Mouse (Mus musculus) neural tube, embryonic 14.5 days (tissue): ENCODE measurements around the gene Fshr. TPM values are rescaled to one million over a fixed set of nuclear protein-coding genes. Genes with fewer than 3 reads are reported as not detected.
A peak's percentile ranks its signal among the peaks of the same experiment; 100 is the strongest.

ENCODE experiments used
- ATAC-seq: fragments of 200-750 bp; cut with Nextera tagmentation; 2 replicates; pipeline ENCODE4 v1.8.0; 2017; ENCODE audit warnings: low read depth, mild to moderate bottlenecking, moderate TSS enrichment, moderate library complexity
- H3K27ac ChIP-seq: fragments of 300-500 bp; sonication (generic); 2 replicates; pipeline ENCODE4 v1.5.1; 2014; ENCODE audit warnings: low read depth, mild to moderate bottlenecking, control low read depth, low read length, moderate library complexity, mixed read lengths
- H3K27me3 ChIP-seq: fragments of 300-500 bp; sonication (generic); 2 replicates; pipeline ENCODE4 v1.6.1; 2014; ENCODE audit warnings: low read length; ENCODE audit not compliant: control insufficient read depth, insufficient read depth
- H3K36me3 ChIP-seq: fragments of 300-500 bp; sonication (generic); 2 replicates; pipeline ENCODE4 v1.6.1; 2014; ENCODE audit warnings: low read length, mixed read lengths; ENCODE audit not compliant: control insufficient read depth, insufficient read depth
- H3K4me1 ChIP-seq: fragments of 300-500 bp; sonication (generic); 2 replicates; pipeline ENCODE4 v1.6.1; 2014; ENCODE audit warnings: low read length; ENCODE audit not compliant: control insufficient read depth, insufficient read depth
- H3K4me2 ChIP-seq: fragments of 300-500 bp; sonication (generic); 2 replicates; pipeline ENCODE4 v1.6.1; 2014; ENCODE audit warnings: mild to moderate bottlenecking, low read depth, low read length, control low read depth
- H3K4me3 ChIP-seq: fragments of 300-500 bp; sonication (generic); 2 replicates; pipeline ENCODE4 v1.5.1; 2014; ENCODE audit warnings: low read depth, low read length, control low read depth, mixed read lengths
- H3K9ac ChIP-seq: fragments of 300-500 bp; sonication (generic); replicated peaks from 2 replicates; pipeline ENCODE4 v1.6.1; 2014; ENCODE audit warnings: low read depth, mild to moderate bottlenecking, control low read depth, low read length, mixed read lengths
- H3K9me3 ChIP-seq: fragments of 300-500 bp; sonication (generic); 2 replicates; pipeline ENCODE4 v1.6.1; 2016; ENCODE audit warnings: low read length; ENCODE audit not compliant: control insufficient read depth
- WGBS: fragments of 180-500 bp; shearing (Covaris S2); extraction: QIAGEN DNeasy Blood & Tissue Kit; methylation state at CpG from one replicate; pipeline ENCODE4 v1.1.7; 2014; 5-methylcytosine and 5-hydroxymethylcytosine counted together
- polyA plus RNA-seq: library from polyadenylated mRNA; unstranded; fragments of >200 nt; fragmentation: Nextera tagmentation; extraction: Ambion mirVana; gene quantifications from 2 replicates; pipeline ENCODE4 v1.2.1, GENCODE M21; 2014

The Fshr gene
- polyA plus RNA-seq, 1 experiment from 2014 or later, result not detected

- 1% methylated on average over 4 of the region's 4 CpGs for WGBS
- no peaks in the 10 kb centered on the region for H3K9me3 ChIP-seq
- H3K4me1 ChIP-seq, result peaks cover 15% of the 10 kb centered on the region
- peak; percentile 68 for ATAC-seq
- H3K4me2 ChIP-seq, result no peak overlapping the region
- H3K9ac ChIP-seq, result no peak overlapping the region
- H3K36me3 ChIP-seq, result no peaks in the 10 kb centered on the region
- H3K27me3 ChIP-seq, result no peaks in the 10 kb centered on the region
- peak overlapping the region; percentile 66 for H3K27ac ChIP-seq
- no peak overlapping the region for H3K4me3 ChIP-seq
These were observed 262.3 kb downstream of the Fshr start for GRCm38 (mm10) chr17:88938153-88938681.

- no peak overlapping the region for H3K4me2 ChIP-seq
- no peaks in the 10 kb centered on the region for H3K9me3 ChIP-seq
- H3K4me3 ChIP-seq, result no peak overlapping the region
- H3K27ac ChIP-seq, result peak overlapping the region; percentile 66
- peaks cover 15% of the 10 kb centered on the region for H3K4me1 ChIP-seq
- WGBS, result 6% methylated on average over 7 of the region's 7 CpGs
- no peak overlapping the region for H3K9ac ChIP-seq
- H3K27me3 ChIP-seq, result no peaks in the 10 kb centered on the region
- no peaks in the 10 kb centered on the region for H3K36me3 ChIP-seq
- peak; percentile 98 for ATAC-seq
These were observed 262.9 kb downstream of the Fshr start for GRCm38 (mm10) chr17:88937341-88938152.

- no peak overlapping the region for H3K9ac ChIP-seq
- no peak overlapping the region for H3K4me3 ChIP-seq
- H3K4me2 ChIP-seq, result no peak overlapping the region
- H3K4me1 ChIP-seq, result peaks cover 15% of the 10 kb centered on the region
- ATAC-seq, result no peak
- no peaks in the 10 kb centered on the region for H3K27me3 ChIP-seq
- WGBS, result 22% methylated on average over 3 of the region's 3 CpGs
- no peak overlapping the region for H3K27ac ChIP-seq
- no peaks in the 10 kb centered on the region for H3K9me3 ChIP-seq
- no peaks in the 10 kb centered on the region for H3K36me3 ChIP-seq
These were observed 263.5 kb downstream of the Fshr start for GRCm38 (mm10) chr17:88936941-88937340.
